Mouse (Mus musculus): Measurements from ENCODE around the gene Akap2.

GRCm38 (mm10) chr4:57883520-57884421, 166.3 kb downstream of the Akap2 start:
- TF ChIP-seq CTCF (IDR thresholded peaks at IDR 0.05; ENCODE audit: insufficient read depth, low read depth, low read length) (no peak), POLR2A (IDR thresholded peaks at IDR 0.05; ENCODE audit: insufficient read depth, low read depth, low read length) (no peak)
